ENCODE assay signal across 18 mouse cellular contexts in the genomic region with DNA sequence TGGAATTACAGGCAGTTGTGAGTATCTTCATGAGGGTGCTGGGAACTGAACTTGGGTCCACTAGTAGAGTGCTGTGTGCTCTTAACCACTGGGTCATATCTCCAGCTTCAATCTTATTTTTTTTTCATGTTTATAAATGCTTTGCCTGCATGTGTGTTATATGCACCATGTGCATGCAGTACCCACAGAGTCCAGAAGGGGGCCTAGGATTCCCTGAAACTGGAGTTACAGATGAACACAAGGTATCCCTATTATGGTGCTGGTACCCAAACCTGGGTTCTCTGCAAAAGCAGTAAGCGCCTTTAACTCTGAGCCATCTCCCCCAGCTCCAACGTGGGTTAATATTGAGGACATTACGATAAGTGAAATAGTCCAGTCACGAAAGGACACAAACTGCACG. TPM values are rescaled to one million over a fixed set of nuclear protein-coding genes. Genes with fewer than 3 reads are reported as not detected.
DNase-seq lines count a peak whose midpoint lies in the region; ATAC-seq and TF ChIP-seq lines count a peak whose summit lies in the region.
"Had no signal": no experiment of that assay in that cellular context is flagged by ENCODE, and none has a peak within 500 bp of the region (broad histone marks: within the 10 kb centered on the region; RNA-seq: fewer than 3 reads in every experiment).

No protein-coding gene starts in this region.

- no peaks in the 10 kb centered on the region for H3K27me3 ChIP-seq in intestine, postnatal 0 days (replicated peaks; ENCODE audit: control insufficient read depth, insufficient read depth, low read length)
- H3K27me3 ChIP-seq in intestine, embryonic 15.5 days (replicated peaks): no peaks in the 10 kb centered on the region
- H3K27me3 ChIP-seq in lung, postnatal 0 days (replicated peaks; ENCODE audit: insufficient read depth, low read length): no peaks in the 10 kb centered on the region
- H3K27me3 ChIP-seq in G1E (ENCODE audit: insufficient read depth, low read length): peaks cover 57% of the 10 kb centered on the region
- peaks cover 23% of the 10 kb centered on the region for H3K27me3 ChIP-seq in limb, embryonic 10.5 days (ENCODE audit: low read depth, poor library complexity, severe bottlenecking)
- H3K27me3 ChIP-seq: hindbrain, embryonic 12.5 days; lung, embryonic 15.5 days; midbrain, embryonic 13.5 days; neural tube, embryonic 13.5 days had no signal

- H3K4me1 ChIP-seq in intestine, postnatal 0 days (replicated peaks; ENCODE audit: control insufficient read depth, insufficient read depth, low read length): no peaks in the 10 kb centered on the region
- H3K4me1 ChIP-seq in intestine, embryonic 15.5 days (replicated peaks): peaks cover 21% of the 10 kb centered on the region
- peaks cover 10% of the 10 kb centered on the region for H3K4me1 ChIP-seq in lung, postnatal 0 days (ENCODE audit: insufficient read depth, low read depth, low read length)
- peaks cover 6% of the 10 kb centered on the region for H3K4me1 ChIP-seq in G1E (ENCODE audit: insufficient read depth, low read depth, low read length)
- peaks cover 51% of the 10 kb centered on the region for H3K4me1 ChIP-seq in limb, embryonic 10.5 days

- H3K4me3 ChIP-seq in intestine, postnatal 0 days (ENCODE audit: low read depth, low read length): no peak overlapping the region
- H3K4me3 ChIP-seq in intestine, embryonic 15.5 days (replicated peaks): no peak overlapping the region
- no peak overlapping the region for H3K4me3 ChIP-seq in lung, postnatal 0 days (ENCODE audit: low read depth, low read length)
- no peak overlapping the region for H3K4me3 ChIP-seq in G1E (ENCODE audit: low read depth, low read length)
- no peak overlapping the region for H3K4me3 ChIP-seq in limb, embryonic 10.5 days
- H3K4me3 ChIP-seq: embryonic facial prominence, embryonic 12.5 days; erythroblast, embryonic 14.5 days; hindbrain, embryonic 12.5 days; lung, embryonic 15.5 days; midbrain, embryonic 13.5 days; neural tube, embryonic 13.5 days had no signal

- TF ChIP-seq CTCF in intestine, postnatal 0 days (IDR thresholded peaks at IDR 0.05; ENCODE audit: low read depth): peak; percentile 35
- TF ChIP-seq CTCF in lung, postnatal 0 days (IDR thresholded peaks at IDR 0.05): peak; percentile 30
- TF ChIP-seq CTCF in G1E (IDR thresholded peaks at IDR 0.05; ENCODE audit: low read depth, low read length): 0 out of 2 replicates have a peak, but pooled peaks have one; percentile 18

- no peak for ATAC-seq in intestine, postnatal 0 days
- ATAC-seq in intestine, embryonic 15.5 days: no peak
- no peak for ATAC-seq in lung, postnatal 0 days
- no peak for ATAC-seq in G1E (ENCODE audit: extremely low read depth, insufficient number of reproducible peaks, low FRiP score, poor library complexity, severe bottlenecking)

- no peak for DNase-seq in lung, postnatal 0 days (ENCODE audit: low spot score)
- DNase-seq in lung, postnatal 14 days: no peak
- no peak for DNase-seq in G1E (ENCODE audit: low spot score)
- peak; percentile 5 for DNase-seq in induced T-regulatory cell, adult 2 months (ENCODE audit: low read depth)
- no peak for DNase-seq in limb, embryonic 10.5 days (ENCODE audit: low spot score)
- DNase-seq: adrenal gland, adult 8-10 months; layer of hippocampus, postnatal 36 days; thymus, adult 18-20 months had no signal

- no peak overlapping the region for H3K27ac ChIP-seq in intestine, postnatal 0 days (ENCODE audit: low read depth, low read length)
- H3K27ac ChIP-seq in intestine, embryonic 15.5 days: no peak overlapping the region
- H3K27ac ChIP-seq in lung, postnatal 0 days (ENCODE audit: low read length): no peak overlapping the region
- no peak overlapping the region for H3K27ac ChIP-seq in limb, embryonic 10.5 days
- H3K27ac ChIP-seq: embryonic facial prominence, embryonic 12.5 days had no signal

- peaks cover 4% of the 10 kb centered on the region; the same call in 1 of the 2 replicates for H3K9me3 ChIP-seq in intestine, postnatal 0 days (ENCODE audit: control insufficient read depth)
- peaks cover 3% of the 10 kb centered on the region; the same call in 1 of the 2 replicates for H3K9me3 ChIP-seq in intestine, embryonic 15.5 days
- H3K9me3 ChIP-seq in lung, postnatal 0 days (ENCODE audit: low read length): no peaks in the 10 kb centered on the region
- peaks cover 5% of the 10 kb centered on the region for H3K9me3 ChIP-seq in G1E (replicated peaks)
- no peaks in the 10 kb centered on the region for H3K9me3 ChIP-seq in limb, embryonic 10.5 days (replicated peaks)
- H3K9me3 ChIP-seq: embryonic facial prominence, embryonic 12.5 days; midbrain, embryonic 13.5 days; neural tube, embryonic 13.5 days had no signal

- H3K36me3 ChIP-seq in intestine, postnatal 0 days (ENCODE audit: control insufficient read depth, insufficient read depth): no peaks in the 10 kb centered on the region
- H3K36me3 ChIP-seq in intestine, embryonic 15.5 days: no peaks in the 10 kb centered on the region
- no peaks in the 10 kb centered on the region for H3K36me3 ChIP-seq in lung, postnatal 0 days (ENCODE audit: insufficient read depth, low read length)
- H3K36me3 ChIP-seq in G1E (replicated peaks): no peaks in the 10 kb centered on the region
- H3K36me3 ChIP-seq in limb, embryonic 10.5 days: no peaks in the 10 kb centered on the region
- H3K36me3 ChIP-seq: embryonic facial prominence, embryonic 12.5 days; hindbrain, embryonic 12.5 days; lung, embryonic 15.5 days; neural tube, embryonic 13.5 days had no signal

- 95% methylated on average over 5 of the region's 5 CpGs for WGBS in intestine, postnatal 0 days
- WGBS in intestine, embryonic 15.5 days: 94% methylated on average over 5 of the region's 5 CpGs
- WGBS in lung, postnatal 0 days: 97% methylated on average over 5 of the region's 5 CpGs
- 97% methylated on average over 5 of the region's 5 CpGs for WGBS in limb, embryonic 10.5 days

- no peak overlapping the region for H3K4me2 ChIP-seq in intestine, postnatal 0 days (replicated peaks; ENCODE audit: low read depth)
- no peak overlapping the region for H3K4me2 ChIP-seq in intestine, embryonic 15.5 days (replicated peaks)
- no peak overlapping the region for H3K4me2 ChIP-seq in lung, postnatal 0 days (replicated peaks; ENCODE audit: low read depth, low read length)
- H3K4me2 ChIP-seq: embryonic facial prominence, embryonic 12.5 days; heart, embryonic 11.5 days; hindbrain, embryonic 12.5 days; lung, embryonic 15.5 days; midbrain, embryonic 13.5 days; neural tube, embryonic 13.5 days had no signal

- no peak overlapping the region for H3K9ac ChIP-seq in intestine, postnatal 0 days (ENCODE audit: low read depth, low read length)
- H3K9ac ChIP-seq in intestine, embryonic 15.5 days: no peak overlapping the region
- H3K9ac ChIP-seq in lung, postnatal 0 days (replicated peaks; ENCODE audit: low read depth): no peak overlapping the region
- H3K9ac ChIP-seq: embryonic facial prominence, embryonic 12.5 days; hindbrain, embryonic 12.5 days; lung, embryonic 15.5 days; midbrain, embryonic 13.5 days; neural tube, embryonic 13.5 days had no signal

- no peak for TF ChIP-seq EP300 in lung, postnatal 0 days (IDR thresholded peaks at IDR 0.05)

RNA-seq across cellular contexts. Expression of a gene that starts 52.5 kb away (rescaled TPM):
- 0.90 and 0.99 TPM in 2 replicates for polyA plus RNA-seq in intestine, postnatal 0 days (2015; fragmentation: Nextera tagmentation; extraction: Ambion mirVana)
- polyA plus RNA-seq in intestine, embryonic 15.5 days (2015; fragmentation: Nextera tagmentation; extraction: Ambion mirVana): 5.8 and 7.7 TPM in 2 replicates
- polyA plus RNA-seq in lung, postnatal 0 days (2015; fragmentation: Nextera tagmentation; extraction: Ambion mirVana): 0.60 and 0.92 TPM in 2 replicates
- total RNA-seq in G1E (2014; fragmentation: Nextera tagmentation): not detected in 2 replicates
- 0.66 TPM in 1 of 2 replicates, not detected in the other for total RNA-seq in G1E (2017)
- not detected in 2 replicates for polyA plus RNA-seq in G1E (2012)
- 2.0 and 3.4 TPM in 2 replicates for polyA plus RNA-seq in limb, embryonic 10.5 days (2016; fragmentation: Nextera tagmentation; extraction: Ambion mirVana)
- total RNA-seq: megakaryocyte progenitor cell, adult 5-6 weeks had no signal
